Mouse (Mus musculus): ENCODE data around the gene Anks1. TPM values are rescaled to one million over a fixed set of nuclear protein-coding genes. Genes with fewer than 3 reads are reported as not detected.

Anks1 gene
- polyA plus RNA-seq, 1 experiment from 2014 or later, result 14.5 TPM

GRCm38 (mm10) chr17:27941178-27941577 lies 32.1 kb downstream of the Anks1 start:
- H3K9me3 ChIP-seq (ENCODE audit: low read length), result no peaks in the 10 kb centered on the region
- H3K9ac ChIP-seq (replicated peaks; ENCODE audit: low read length), result no peak overlapping the region
- no peak overlapping the region for H3K4me3 ChIP-seq (ENCODE audit: low read length)
- no peaks in the 10 kb centered on the region for H3K27me3 ChIP-seq (ENCODE audit: insufficient read depth, low read length)
- ATAC-seq (ENCODE audit: low FRiP score, low TSS enrichment), result no peak
- 68% methylated on average over 5 of the region's 5 CpGs for WGBS
- no peaks in the 10 kb centered on the region for H3K36me3 ChIP-seq (ENCODE audit: insufficient read depth, low read length)
- H3K4me1 ChIP-seq (ENCODE audit: insufficient read depth, low read length), result peaks cover 43% of the 10 kb centered on the region
- H3K27ac ChIP-seq (ENCODE audit: low read length), result no peak overlapping the region
- H3K4me2 ChIP-seq (replicated peaks; ENCODE audit: low read depth, low read length), result no peak overlapping the region

- Histone ChIP-seq H3K4me1 (ENCODE audit: insufficient read depth, low read length) (peaks cover 47% of the 10 kb centered on the region), H3K36me3 (ENCODE audit: insufficient read depth, low read length) (no peaks in the 10 kb centered on the region), H3K9me3 (ENCODE audit: low read length) (no peaks in the 10 kb centered on the region), H3K27me3 (ENCODE audit: insufficient read depth, low read length) (no peaks in the 10 kb centered on the region), H3K4me3 (ENCODE audit: low read length) (no peak overlapping the region), H3K27ac (ENCODE audit: low read length) (no peak overlapping the region), H3K9ac (replicated peaks; ENCODE audit: low read length) (no peak overlapping the region), H3K4me2 (replicated peaks; ENCODE audit: low read depth, low read length) (no peak overlapping the region)
- 67% methylated on average over 2 of the region's 2 CpGs for WGBS
- no peak for ATAC-seq (ENCODE audit: low FRiP score, low TSS enrichment)
Observed at GRCm38 (mm10) chr17:27941698-27942097, 32.6 kb downstream of the Anks1 start.

- H3K4me2 ChIP-seq (replicated peaks; ENCODE audit: low read depth, low read length), result no peak overlapping the region
- no peaks in the 10 kb centered on the region for H3K27me3 ChIP-seq (ENCODE audit: insufficient read depth, low read length)
- no peaks in the 10 kb centered on the region for H3K9me3 ChIP-seq (ENCODE audit: low read length)
- peaks cover 46% of the 10 kb centered on the region for H3K4me1 ChIP-seq (ENCODE audit: insufficient read depth, low read length)
- no peak overlapping the region for H3K4me3 ChIP-seq (ENCODE audit: low read length)
- ATAC-seq (ENCODE audit: low FRiP score, low TSS enrichment), result no peak
- no peak overlapping the region for H3K9ac ChIP-seq (replicated peaks; ENCODE audit: low read length)
- 90% methylated on average over 4 of the region's 4 CpGs for WGBS
- H3K27ac ChIP-seq (ENCODE audit: low read length), result no peak overlapping the region
- no peaks in the 10 kb centered on the region for H3K36me3 ChIP-seq (ENCODE audit: insufficient read depth, low read length)
Observed at GRCm38 (mm10) chr17:27942131-27942530, 33.0 kb downstream of the Anks1 start.

GRCm38 (mm10) chr17:27945546-27946216 lies 36.6 kb downstream of the Anks1 start:
- H3K36me3 ChIP-seq (ENCODE audit: insufficient read depth, low read length), result no peaks in the 10 kb centered on the region
- 37% methylated on average over 6 of the region's 6 CpGs for WGBS
- H3K9ac ChIP-seq (replicated peaks; ENCODE audit: low read length), result peak overlapping the region; percentile 50; the same call in 1 of the 2 replicates
- ATAC-seq (ENCODE audit: low FRiP score, low TSS enrichment), result peak; percentile 86
- no peak overlapping the region for H3K4me2 ChIP-seq (replicated peaks; ENCODE audit: low read depth, low read length)
- H3K27me3 ChIP-seq (ENCODE audit: insufficient read depth, low read length), result no peaks in the 10 kb centered on the region
- H3K9me3 ChIP-seq (ENCODE audit: low read length), result no peaks in the 10 kb centered on the region
- H3K4me1 ChIP-seq (ENCODE audit: insufficient read depth, low read length), result peaks cover 22% of the 10 kb centered on the region
- peak overlapping the region; percentile 86 for H3K27ac ChIP-seq (ENCODE audit: low read length)
- H3K4me3 ChIP-seq (ENCODE audit: low read length), result no peak overlapping the region

GRCm38 (mm10) chr17:27946371-27946770 lies 37.3 kb downstream of the Anks1 start:
- H3K4me1 ChIP-seq (ENCODE audit: insufficient read depth, low read length), result peaks cover 22% of the 10 kb centered on the region
- no peak overlapping the region for H3K4me3 ChIP-seq (ENCODE audit: low read length)
- ATAC-seq (ENCODE audit: low FRiP score, low TSS enrichment), result no peak
- H3K36me3 ChIP-seq (ENCODE audit: insufficient read depth, low read length), result no peaks in the 10 kb centered on the region
- WGBS, result 82% methylated on average over 8 of the region's 8 CpGs
- no peaks in the 10 kb centered on the region for H3K27me3 ChIP-seq (ENCODE audit: insufficient read depth, low read length)
- H3K9me3 ChIP-seq (ENCODE audit: low read length), result no peaks in the 10 kb centered on the region
- peak overlapping the region; percentile 86 for H3K27ac ChIP-seq (ENCODE audit: low read length)
- H3K9ac ChIP-seq (replicated peaks; ENCODE audit: low read length), result no peak overlapping the region
- H3K4me2 ChIP-seq (replicated peaks; ENCODE audit: low read depth, low read length), result no peak overlapping the region

GRCm38 (mm10) chr17:27947155-27947554 lies 38.0 kb downstream of the Anks1 start:
- 89% methylated on average over 2 of the region's 2 CpGs for WGBS
- peak; percentile 13; the same call in 1 of the 2 replicates for ATAC-seq (ENCODE audit: low FRiP score, low TSS enrichment)
- no peaks in the 10 kb centered on the region for H3K27me3 ChIP-seq (ENCODE audit: insufficient read depth, low read length)
- H3K4me2 ChIP-seq (replicated peaks; ENCODE audit: low read depth, low read length), result no peak overlapping the region
- no peak overlapping the region for H3K9ac ChIP-seq (replicated peaks; ENCODE audit: low read length)
- H3K36me3 ChIP-seq (ENCODE audit: insufficient read depth, low read length), result no peaks in the 10 kb centered on the region
- H3K27ac ChIP-seq (ENCODE audit: low read length), result no peak overlapping the region
- no peak overlapping the region for H3K4me3 ChIP-seq (ENCODE audit: low read length)
- H3K4me1 ChIP-seq (ENCODE audit: insufficient read depth, low read length), result peaks cover 22% of the 10 kb centered on the region
- H3K9me3 ChIP-seq (ENCODE audit: low read length), result no peaks in the 10 kb centered on the region

- Histone ChIP-seq H3K9ac (replicated peaks; ENCODE audit: low read length) (no peak overlapping the region), H3K27me3 (ENCODE audit: insufficient read depth, low read length) (no peaks in the 10 kb centered on the region), H3K4me2 (replicated peaks; ENCODE audit: low read depth, low read length) (no peak overlapping the region), H3K9me3 (ENCODE audit: low read length) (no peaks in the 10 kb centered on the region), H3K4me3 (ENCODE audit: low read length) (no peak overlapping the region), H3K27ac (ENCODE audit: low read length) (no peak overlapping the region), H3K4me1 (ENCODE audit: insufficient read depth, low read length) (peaks cover 16% of the 10 kb centered on the region; the same call in 1 of the 2 replicates), H3K36me3 (ENCODE audit: insufficient read depth, low read length) (no peaks in the 10 kb centered on the region)
- WGBS, result 41% methylated on average over 6 of the region's 6 CpGs
- no peak for ATAC-seq (ENCODE audit: low FRiP score, low TSS enrichment)
Observed at GRCm38 (mm10) chr17:27953136-27953535, 44.0 kb downstream of the Anks1 start.

GRCm38 (mm10) chr17:27954629-27955402 lies 45.7 kb downstream of the Anks1 start:
- no peaks in the 10 kb centered on the region for H3K9me3 ChIP-seq (ENCODE audit: low read length)
- H3K4me1 ChIP-seq (ENCODE audit: insufficient read depth, low read length), result peaks cover 17% of the 10 kb centered on the region; the same call in 1 of the 2 replicates
- 54% methylated on average over 14 of the region's 14 CpGs for WGBS
- no peak for ATAC-seq (ENCODE audit: low FRiP score, low TSS enrichment)
- H3K9ac ChIP-seq (replicated peaks; ENCODE audit: low read length), result no peak overlapping the region
- H3K27ac ChIP-seq (ENCODE audit: low read length), result peak overlapping the region; percentile 39
- H3K36me3 ChIP-seq (ENCODE audit: insufficient read depth, low read length), result no peaks in the 10 kb centered on the region
- H3K4me3 ChIP-seq (ENCODE audit: low read length), result no peak overlapping the region
- H3K4me2 ChIP-seq (replicated peaks; ENCODE audit: low read depth, low read length), result no peak overlapping the region
- no peaks in the 10 kb centered on the region for H3K27me3 ChIP-seq (ENCODE audit: insufficient read depth, low read length)

- Histone ChIP-seq H3K36me3 (ENCODE audit: insufficient read depth, low read length) (no peaks in the 10 kb centered on the region), H3K9ac (replicated peaks; ENCODE audit: low read length) (no peak overlapping the region), H3K4me3 (ENCODE audit: low read length) (no peak overlapping the region), H3K4me2 (replicated peaks; ENCODE audit: low read depth, low read length) (no peak overlapping the region), H3K27me3 (ENCODE audit: insufficient read depth, low read length) (no peaks in the 10 kb centered on the region), H3K9me3 (ENCODE audit: low read length) (no peaks in the 10 kb centered on the region), H3K4me1 (ENCODE audit: insufficient read depth, low read length) (peaks cover 18% of the 10 kb centered on the region; the same call in 1 of the 2 replicates), H3K27ac (ENCODE audit: low read length) (no peak overlapping the region)
- no peak for ATAC-seq (ENCODE audit: low FRiP score, low TSS enrichment)
- WGBS, result 93% methylated on average over 9 of the region's 9 CpGs
Observed at GRCm38 (mm10) chr17:27957649-27958048, 48.5 kb downstream of the Anks1 start.
